Mouse (Mus musculus): Measurements from ENCODE around the gene Bahcc1.

The Bahcc1 gene

DNA sequence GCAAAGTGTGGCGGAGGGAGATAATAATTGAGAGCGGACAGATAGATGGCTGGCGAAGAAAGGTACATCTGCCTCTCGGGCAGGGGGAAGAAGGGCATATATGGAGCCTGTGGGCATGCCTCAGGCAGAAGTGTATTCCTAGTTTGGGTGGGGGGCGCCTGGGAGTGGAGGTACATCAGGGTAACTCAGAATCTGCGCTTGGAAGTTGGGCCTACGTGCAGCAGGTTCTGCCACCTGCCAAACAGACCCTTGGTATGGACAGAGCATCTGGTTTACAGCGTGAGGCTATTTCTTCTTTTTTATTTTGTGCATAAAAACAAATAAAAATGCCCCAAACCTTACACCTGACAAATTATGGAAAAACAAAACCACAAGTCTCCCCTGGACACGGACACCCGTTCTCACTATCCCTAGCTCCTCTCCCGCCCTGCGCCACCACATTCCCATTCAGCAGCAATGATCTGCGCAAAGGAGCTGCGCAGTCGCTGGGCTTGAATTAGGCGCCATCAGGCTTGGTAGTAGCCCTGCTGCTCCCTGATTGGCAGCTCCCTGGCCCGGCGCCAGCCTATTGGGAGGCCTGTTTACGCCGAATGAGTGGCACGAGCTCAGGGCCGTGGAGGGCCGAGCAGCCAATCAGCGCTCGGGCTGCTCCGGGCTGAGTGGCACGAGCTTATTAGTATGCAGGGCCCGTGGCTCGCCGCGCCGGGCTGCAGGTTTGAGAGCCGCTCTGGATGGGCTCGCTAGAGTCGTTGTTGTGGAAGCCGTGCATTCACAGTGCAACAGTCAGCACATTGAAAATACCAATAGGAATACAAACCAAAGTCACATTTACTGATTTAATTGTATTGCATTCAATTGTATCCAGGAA, at the start of gene Bahcc1:
Bahcc1 (plus strand) TSS at position 718 of the 868 bp plus-strand sequence.
- peak; percentile 100 for DNase-seq (ENCODE audit: low read depth, low spot score)

DNA sequence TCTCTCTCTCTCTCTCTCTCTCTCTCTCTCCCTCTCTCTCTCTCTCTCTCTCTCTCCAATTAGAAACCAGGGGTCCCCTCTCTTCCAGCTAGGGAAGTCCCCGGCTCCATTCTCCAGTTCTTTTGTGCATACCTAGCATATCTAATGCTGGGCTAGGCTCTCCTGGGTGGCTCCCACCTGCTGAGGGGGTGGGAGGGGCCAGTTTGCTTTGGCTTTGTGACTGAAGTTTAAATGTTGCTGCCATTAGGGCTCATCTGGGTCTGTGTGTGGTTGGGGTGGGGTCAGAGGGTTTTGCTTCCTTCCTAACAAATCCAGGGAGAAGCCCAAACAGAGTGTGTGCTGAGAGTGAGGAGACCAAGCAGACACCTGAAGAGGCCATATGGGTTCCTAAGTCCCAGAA, 49.6 kb upstream of the Bahcc1 start:
- DNase-seq (ENCODE audit: low read depth, low spot score) = no peak

DNA sequence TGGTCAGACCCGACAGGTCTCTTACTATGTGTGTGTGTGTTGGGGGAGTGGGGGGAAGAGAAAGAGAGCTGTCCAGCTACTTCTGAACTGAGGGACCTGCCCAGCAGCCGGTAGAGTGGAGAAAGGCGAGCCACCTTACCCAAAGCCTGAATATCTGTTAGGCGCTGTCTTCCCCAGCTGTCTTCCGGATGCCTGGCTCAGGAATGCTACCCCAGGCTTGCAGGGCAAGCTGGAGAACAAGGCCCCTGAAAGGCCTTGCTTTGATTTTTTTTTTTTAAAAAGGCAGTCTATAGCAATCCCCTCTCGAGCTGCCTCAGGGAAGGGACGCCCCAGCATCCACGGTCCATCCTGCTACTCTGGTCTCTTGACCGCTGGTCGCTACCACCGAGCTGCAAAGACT, 49.0 kb upstream of the Bahcc1 start:
- no peak for DNase-seq (ENCODE audit: low read depth, low spot score)

DNA sequence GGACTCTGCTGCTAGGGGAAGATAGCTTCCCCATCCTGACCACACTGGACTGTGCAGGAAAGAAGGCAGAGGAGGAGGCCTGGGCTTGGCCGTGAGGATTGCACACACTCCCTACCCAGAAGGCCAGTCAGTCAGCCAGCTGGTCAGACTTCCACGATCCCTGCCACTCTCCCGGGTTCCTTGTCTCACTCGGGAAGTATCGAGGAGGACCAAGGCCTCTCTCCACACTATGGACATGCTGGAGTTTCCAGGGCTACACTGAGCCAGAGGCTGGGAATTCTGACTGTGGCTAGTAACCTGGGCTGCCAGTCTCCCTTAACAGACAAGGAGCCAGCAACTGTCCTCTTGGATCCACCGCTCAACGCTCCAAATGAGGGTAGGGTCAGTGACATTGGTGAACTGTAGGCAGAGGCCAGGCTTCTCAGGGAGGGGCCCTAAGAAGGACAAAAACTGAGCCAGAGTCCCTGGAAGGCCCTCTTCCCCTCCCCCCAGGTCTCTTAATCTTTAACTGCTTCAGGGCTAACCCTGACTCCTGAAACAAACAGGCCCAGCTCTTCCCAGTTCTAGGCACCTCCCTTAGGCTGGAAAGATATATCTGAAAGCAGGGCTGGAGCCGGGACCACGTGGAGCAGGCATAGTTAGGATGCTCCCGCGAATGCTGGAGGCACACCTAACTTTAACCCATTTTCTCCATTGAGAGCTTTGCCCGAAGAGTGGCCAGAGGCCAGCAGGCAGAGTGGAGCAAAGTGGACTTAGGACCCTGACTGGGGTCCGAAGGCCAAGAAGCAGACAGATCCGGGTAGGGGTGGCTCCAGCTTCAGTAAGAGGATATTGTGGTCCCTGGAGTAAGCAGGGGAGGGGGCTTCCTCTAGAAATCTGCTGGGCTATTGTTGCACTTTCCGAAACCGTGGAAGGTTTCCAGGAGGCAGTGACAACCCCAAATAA, 48.1 kb upstream of the Bahcc1 start:
- DNase-seq (ENCODE audit: low read depth, low spot score) = peak; percentile 60

DNA sequence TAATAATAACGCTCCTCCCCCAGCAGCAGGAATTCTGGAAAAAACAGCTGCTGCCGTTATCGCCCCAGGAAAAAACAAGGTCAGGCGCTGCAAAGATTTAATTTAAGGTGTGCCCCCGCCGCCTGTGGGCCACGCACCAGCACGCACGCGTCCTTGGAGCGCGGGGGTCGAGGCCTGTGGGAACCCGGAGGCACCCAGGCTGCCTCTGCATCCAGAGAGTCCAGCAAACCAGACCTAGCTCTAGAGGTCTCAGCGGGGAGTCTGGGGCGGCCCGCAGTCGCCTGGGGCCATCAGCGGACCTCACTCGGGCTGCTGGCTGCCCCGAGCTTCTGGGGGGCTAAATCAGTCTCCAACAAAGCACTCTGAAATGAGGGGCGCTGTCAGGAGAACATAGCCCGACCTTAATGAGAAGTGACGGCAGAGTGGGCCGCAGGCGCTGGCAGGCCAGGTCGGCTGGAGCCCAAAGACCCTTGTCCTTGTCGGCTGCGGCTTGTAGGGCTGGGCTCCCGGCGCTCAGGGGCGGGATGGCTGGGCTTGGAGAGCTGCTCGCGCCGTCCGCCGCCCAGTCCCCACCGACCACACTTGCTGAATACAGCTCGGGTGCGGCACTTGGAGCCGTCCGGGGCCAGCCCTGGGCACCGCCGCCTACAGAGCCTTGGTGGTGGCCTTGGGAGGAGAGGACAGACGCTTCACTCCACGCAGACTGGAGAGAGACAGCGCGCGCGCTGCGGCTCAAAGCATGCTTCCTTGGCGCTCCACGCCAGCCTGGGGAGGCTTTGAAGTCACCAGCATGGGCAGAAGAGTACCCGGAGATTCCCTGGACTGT, 47.2 kb upstream of the Bahcc1 start:
- DNase-seq (ENCODE audit: low read depth, low spot score) = no peak

DNA sequence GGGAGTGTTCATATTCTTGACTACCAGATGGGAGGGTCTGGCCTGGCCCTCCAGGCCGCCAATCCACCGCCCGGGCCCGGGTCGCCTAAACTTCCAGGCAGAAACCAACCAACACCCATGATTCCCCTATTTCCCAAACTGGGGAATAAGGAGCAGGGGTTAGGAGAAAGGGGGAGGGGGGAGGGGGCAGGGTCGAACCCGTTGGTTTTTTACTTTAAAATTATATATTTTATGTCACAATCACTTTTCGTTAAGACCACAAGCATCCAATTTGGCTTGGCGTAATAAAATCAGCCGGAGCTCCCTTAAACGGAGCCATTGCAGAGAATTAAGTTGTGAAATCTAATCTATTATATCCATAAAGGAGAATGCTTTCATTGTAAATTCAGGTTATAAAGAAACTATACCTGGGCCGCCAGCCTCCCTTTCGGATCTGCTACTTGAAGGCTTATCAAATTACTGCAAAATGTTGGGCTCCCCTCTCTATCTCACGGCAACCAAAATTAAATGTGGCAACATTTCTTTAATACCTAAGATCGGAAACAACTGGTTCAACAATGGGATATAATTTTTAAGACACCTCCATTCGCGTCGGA, 46.5 kb upstream of the Bahcc1 start:
- no peak for DNase-seq (ENCODE audit: low read depth, low spot score)

DNA sequence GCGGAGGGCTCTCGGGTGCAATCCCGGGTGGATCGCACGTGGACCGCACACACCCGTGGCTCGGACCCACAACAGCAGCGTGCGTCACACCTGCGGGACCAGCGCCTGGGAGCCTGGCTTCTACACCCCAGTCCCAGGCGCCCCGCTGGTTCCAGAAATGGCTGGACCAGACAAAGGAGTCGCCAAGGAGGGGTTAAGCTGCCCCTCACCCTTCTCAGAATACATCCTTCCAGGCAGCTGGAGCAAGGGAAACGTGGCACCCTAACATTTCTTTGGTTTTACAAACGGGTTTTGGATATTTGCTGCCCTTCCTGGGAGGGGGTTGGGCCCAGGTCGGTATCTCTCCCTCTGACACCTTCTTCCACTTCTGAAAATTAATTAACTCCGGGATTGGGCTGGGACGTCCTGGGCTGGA, 45.9 kb upstream of the Bahcc1 start:
- no peak for DNase-seq (ENCODE audit: low read depth, low spot score)

DNA sequence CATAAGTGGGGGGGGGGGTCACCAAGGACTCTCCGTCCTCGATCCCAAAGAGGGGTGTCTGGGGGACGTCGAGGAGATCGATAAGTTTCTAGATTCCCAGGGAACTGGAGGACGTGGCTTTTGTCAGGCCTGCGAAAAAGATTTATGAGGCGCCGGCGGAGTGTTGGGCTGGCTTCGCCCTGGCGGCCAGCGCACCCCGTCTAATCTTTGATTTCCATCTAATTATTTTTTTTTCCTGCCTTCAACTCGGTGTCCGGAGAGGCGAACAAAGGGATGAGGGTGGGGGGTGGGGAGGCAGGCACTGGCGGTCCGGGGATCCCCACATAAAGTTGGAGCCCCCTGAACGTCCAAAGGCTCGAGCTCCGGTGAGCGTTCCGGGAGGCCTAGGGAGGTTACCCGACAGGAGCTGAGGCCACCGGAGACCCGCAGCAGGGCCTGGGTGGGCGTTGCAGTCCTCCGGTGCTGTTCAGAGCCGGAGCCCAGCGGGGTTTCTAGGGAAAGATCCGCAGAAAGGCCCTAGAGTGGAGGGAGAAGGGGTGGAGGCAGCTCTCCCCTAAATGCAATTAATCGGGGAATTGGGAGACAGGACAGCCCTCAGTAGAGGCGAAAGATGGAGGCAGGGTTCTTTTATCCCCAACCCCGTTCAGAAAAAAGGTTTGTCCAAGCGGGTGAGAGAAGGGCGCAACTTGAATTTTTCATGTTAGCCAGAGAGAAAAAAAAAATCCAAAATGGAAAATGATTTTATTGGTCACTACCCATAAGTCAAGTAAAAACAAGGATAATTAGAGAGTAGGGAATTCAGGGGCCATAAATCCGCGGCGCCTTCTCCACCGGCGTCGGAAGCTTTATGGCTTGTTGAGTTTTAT, 45.3 kb upstream of the Bahcc1 start:
- no peak for DNase-seq (ENCODE audit: low read depth, low spot score)

DNA sequence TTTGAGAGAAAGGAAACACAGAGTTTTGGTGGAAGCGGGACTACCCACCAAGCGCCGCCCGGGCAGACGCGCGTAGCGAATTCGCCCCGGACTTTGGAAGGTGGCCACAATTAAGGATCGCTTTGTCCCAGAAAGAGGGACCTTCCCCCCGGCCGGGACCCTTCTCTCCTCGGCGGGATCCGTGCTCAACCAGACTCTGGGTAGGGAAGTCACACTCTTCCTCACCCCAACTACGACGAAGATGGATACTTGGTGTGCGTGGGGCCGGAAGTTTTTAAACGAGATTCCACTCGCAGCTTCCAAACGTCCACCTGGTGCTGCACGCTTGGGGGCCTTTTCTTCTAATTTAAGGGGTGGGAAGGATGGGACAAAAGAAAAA, 44.7 kb upstream of the Bahcc1 start:
- DNase-seq (ENCODE audit: low read depth, low spot score) = no peak

DNA sequence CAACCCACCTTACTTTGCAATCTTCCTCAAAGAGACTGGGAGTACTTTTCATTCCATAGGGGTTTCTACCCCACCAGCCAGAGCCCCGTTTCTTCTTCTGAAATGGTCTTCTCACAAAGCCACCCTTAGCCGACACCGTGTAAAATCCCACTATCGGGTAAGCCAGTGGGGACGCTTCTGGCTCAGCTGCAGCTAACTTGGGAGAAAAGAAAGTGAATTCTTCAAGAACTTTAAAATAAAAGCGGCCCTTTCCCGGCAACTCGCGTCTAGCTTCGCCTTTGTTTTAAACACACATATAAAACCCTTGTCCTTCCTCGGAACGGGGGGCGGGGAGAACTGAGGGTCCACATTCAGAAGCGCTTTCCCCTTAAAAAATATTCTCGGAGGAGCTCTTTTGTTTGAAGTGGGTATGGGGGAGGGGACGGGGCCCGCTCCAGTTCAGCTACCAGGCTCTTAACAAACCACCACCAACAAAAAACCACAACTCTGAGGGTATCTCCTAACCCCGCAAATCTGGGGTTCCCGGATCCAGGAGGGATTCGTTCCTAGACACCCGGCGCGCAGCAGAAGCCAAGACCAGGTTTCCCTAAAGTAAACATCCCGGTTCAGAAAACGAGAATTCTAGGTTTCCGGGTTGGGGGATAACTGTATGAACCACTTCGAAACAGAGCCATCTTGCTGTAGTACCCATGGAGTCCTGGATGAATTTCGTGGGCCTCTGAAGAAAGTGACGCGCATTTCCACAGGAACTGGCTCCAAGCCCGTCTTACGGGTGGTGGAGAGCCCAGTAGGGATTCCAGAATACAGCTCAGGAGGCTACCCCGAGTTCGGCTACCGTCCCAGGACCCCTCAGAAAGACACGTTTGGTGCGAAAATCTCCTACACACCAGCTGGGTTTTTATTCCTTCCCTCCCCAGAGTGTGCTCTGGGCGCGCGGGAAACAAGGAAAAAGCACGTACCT, 44.0 kb upstream of the Bahcc1 start:
- no peak for DNase-seq (ENCODE audit: low read depth, low spot score)

DNA sequence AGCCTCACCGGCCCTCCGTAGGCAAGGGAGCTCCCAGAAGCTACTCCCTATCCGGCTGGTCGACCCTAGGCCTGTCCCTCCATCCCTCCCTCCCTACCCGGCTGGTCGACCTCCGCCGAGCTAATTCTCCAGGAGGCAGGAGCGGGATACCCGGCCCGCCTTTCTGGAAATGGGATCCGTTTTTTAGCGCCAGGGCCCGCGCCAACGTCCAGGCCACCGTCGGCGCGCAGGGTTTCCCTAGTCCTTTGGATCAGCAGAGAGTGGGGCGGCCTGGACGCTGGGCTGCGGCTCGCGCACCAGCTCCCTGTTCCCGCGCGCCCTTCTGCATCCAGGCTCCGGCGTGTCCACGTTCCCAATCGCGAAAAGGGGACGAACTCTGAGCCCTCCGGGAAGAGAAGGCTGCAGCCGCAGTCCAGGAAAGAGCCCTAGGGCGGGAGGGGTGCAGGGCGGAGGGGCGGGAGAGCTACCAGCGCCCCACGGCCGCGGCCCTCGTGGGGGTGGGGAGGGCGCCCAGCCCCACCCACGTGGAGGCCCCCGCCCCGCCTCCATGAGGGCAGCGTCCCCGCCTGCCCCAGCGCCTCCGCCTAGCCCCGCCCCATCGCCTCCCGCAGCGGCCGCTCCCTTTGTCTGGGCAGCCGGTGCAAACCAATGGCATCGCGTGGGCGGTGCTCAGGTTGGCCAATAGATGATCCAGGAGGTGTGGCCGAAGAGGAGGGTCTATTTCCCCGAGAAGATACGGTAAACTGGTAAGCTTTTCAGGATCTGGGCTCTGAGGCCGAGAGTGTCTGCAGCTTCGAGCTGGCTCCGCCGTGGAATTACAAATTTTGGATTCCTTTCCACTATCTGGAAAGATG, 43.1 kb upstream of the Bahcc1 start:
- DNase-seq (ENCODE audit: low read depth, low spot score) = peak; percentile 97

DNA sequence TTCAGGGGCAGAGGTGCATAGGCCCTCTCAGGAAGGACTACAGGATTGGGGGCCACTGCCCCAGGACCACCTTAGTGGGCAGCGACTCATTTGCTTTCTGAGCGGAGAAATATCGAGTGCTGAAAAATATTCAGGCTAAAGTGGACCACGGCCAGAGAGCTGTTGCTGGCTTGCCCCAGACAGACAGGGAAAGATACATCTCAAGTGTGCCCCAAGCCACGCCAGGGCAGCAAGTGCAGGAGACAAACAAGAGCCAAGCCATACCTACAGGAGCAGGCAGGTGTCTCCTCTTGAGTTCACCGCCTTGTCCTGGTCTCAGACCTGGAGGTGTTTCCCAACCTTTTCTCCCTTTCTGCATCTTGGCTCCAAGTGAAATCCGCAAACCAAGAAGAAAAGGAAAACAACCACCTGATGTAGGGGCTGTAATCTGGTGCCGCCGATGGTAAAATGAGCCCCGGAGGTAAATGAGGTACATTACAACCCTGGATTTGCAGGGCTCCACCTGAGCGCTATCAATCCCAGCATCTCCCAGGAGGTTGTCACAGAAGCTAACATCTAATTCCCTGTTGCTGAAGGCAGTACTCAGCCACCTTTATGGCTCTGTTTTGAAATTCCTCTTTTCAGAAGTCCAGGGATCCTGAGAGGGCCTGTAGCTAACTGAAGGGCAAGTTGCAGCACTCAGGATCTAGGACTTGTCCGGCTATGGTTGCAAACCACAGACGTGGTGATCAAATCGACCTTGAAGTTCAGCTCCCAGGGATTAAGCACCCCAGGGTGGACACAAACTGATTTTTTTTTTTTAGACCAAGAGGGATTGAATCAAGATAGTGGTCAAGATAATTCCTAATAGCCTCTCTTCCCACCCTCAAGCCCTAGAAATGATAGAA, 42.0 kb upstream of the Bahcc1 start:
- DNase-seq (ENCODE audit: low read depth, low spot score) = no peak

DNA sequence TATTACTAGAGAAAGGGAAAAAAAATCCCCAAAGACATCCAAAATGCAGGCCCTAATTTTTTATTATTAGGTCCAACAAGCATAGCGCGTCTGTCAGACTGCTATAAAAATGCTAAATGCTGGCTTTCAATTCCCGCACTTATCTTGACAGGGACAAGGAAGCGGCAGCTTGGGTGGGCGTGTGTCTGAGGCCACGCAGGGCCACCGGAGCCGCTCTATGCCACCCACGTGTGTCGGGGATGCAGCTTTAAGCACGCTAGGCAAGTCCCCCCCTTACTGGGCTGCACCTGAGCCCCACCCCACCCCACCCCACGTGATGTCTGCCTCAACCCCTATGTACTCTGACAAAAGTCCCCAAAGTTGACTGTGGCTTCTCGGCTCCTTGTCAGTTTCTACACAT, 33.9 kb upstream of the Bahcc1 start:
- no peak for DNase-seq (ENCODE audit: low read depth, low spot score)

DNA sequence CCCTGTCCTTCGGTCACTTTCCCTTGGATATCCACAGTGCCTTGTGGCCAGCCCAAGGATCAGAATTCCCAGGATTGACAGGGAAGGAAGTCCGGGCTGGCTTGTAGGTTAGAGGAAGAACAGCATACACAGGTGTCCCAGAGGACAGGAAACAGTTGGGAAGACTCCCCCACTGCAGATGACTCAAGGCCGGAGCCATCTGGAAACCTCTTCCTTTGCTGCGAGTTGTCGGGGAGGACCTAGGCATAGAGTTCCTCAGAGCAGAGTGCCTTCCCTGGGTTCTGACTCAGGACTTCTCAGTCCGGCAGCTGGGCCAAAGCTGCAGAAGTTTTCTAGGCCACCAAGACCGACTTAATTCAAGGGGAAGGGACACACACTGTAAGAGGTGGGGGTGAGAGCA, 33.0 kb upstream of the Bahcc1 start:
- no peak for DNase-seq (ENCODE audit: low read depth, low spot score)

DNA sequence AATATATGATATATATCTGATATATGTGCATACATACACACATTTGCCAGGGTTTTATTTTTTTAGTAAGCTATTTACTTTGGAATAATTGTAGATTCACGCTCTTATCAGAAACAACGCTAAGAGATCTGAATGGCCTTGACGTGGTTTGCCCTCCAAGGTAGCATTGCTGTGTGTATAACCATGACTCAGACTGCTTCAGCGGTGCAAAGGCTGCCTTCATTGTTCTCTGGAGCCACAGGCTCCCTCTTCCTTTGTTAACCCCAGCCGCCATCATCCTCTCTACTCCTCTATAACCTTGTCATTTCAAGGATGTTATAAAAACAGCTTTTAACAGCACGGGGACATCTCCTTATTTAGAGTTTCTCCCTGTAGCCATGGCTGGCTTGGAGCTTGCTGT, 32.1 kb upstream of the Bahcc1 start:
- DNase-seq (ENCODE audit: low read depth, low spot score) = no peak

DNA sequence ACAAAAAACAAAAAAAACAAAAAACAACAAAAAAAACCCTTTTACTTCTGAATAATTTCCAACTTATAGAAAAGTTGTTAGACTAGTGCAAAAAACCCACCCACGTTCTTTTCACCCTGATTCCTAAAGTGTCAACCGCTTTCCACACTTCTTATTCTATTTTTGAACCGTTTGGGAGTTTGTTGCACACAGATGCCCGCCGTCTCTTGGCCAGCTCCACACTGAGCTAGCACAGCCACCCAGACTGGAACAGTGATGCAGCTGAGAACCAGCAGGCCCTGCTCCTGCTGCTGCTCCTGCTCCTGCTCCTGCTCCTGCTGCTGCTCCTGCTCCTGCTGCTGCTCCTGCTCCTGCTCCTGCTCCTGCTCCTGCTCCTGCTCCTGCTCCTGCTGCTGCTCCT, 28.5 kb upstream of the Bahcc1 start:
- no peak for DNase-seq (ENCODE audit: low read depth, low spot score)

DNA sequence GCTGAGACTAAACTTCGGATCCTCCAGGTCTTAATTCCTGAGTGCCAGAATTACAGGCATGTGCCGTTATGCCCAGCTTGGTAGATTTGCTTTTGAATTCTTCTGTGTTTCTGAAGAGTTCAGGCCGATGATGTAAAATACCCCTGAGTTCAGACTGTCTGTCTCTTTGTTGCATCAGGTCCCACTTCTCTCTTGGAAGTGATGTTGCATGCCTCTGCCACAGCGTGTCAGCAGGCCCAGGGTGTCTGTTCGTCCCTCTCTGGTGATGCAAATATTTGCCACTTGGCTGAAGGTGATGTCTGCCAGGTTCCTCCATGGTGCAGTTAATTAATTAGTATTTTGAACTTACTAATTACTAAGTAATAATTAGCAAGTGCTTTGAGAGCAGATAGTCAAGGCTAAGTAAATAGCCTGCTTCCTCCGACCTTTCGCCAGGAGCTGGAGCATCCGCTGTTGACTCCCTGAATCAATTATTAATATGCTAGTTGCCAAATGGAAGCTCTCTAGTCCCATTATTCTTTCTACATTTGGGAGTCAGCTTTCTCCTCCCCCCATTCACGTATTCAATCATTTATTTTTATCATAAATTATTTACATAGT, 26.6 kb upstream of the Bahcc1 start:
- DNase-seq (ENCODE audit: low read depth, low spot score) = no peak

All from skeletal muscle tissue, adult 2 months (tissue).